Mouse (Mus musculus): ENCODE measurements around the gene Glmn.
A peak's percentile ranks its signal among the peaks of the same experiment; 100 is the strongest.

DNA sequence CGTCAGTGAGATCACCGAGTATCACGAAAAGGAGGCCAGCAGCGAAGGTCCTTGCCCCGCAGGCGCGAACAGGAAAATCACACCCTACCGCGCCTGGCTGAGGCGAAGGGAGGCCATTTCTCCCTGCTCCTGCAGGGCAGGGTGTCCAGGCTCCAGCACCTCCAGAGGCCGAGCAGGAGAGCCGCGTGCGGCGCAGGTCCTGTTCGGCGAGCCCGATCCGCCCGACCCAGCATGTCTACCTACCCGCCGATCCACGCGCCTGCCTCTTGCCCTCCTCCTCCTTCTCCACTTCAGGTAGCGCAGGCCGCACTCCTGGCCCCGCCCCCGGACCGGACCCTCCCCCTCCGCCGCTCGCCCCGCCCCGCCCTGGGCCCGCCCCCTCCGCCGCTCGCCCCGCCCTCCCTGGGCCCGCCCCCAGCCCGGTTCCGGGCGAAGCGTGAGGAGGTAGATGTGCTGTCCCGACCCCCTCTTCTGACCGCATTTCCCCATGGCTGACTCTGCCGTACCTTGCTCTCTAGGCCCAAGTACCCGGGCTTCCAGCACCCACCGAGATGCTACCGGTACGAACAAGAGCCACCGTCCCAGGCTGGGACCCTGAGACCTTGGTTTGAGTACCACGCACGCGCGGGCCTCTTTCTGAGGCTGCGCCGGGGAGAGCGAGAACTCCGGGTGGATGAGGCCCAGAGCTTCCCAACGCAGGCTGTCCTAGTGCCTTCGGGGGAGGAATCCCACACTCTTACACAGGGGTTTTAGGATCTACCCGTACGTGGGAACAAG, at the start of gene Glmn, which contains the start of gene Rpap2:
- TF ChIP-seq CTCF (IDR thresholded peaks at IDR 0.05; ENCODE audit: extremely low read depth, insufficient read length, insufficient replicate concordance, low read depth, low read length) (no peak), POLR2A (IDR thresholded peaks at IDR 0.05; ENCODE audit: low read depth, low read length) (peak; percentile 32)
